Mouse (Mus musculus) adrenal gland, postnatal 25 days (tissue): ENCODE results near the gene Ggact. TPM values are rescaled to one million over a fixed set of nuclear protein-coding genes. Genes with fewer than 3 reads are reported as not detected.
A peak's percentile ranks its signal among the peaks of the same experiment; 100 is the strongest.

ENCODE experiments used
- DNase-seq: peaks from one replicate; pipeline ENCODE4 v3.0.0; 2021; ENCODE audit warnings: mixed read lengths
- total RNA-seq: library from RNA; stranded (reverse); gene quantifications from 2 replicates; pipeline ENCODE4 v1.2.3, GENCODE M21; 2021

Gene Ggact
- total RNA-seq, 1 experiment from 2014 or later: 60.4 TPM

DNA sequence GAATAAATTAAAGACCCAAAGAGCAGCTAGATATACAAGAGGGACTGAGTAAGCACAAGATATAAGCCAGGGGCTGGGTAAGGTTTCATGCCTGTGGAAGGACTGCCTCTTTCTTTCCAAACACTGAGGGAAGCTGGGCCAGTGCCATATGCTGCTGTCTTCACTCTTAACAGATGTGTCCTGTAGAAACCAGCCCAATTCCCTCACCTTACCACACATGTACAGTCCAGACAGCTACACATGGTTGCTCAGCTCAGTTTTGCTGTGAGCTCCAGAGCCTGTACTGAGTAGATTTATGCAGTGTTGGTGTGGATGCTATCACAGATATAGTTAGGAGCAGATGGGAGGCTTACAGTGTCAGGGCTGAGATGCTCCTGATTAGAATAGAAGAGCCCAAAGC, 12.9 kb downstream of the Ggact start:
- no peak for DNase-seq

DNA sequence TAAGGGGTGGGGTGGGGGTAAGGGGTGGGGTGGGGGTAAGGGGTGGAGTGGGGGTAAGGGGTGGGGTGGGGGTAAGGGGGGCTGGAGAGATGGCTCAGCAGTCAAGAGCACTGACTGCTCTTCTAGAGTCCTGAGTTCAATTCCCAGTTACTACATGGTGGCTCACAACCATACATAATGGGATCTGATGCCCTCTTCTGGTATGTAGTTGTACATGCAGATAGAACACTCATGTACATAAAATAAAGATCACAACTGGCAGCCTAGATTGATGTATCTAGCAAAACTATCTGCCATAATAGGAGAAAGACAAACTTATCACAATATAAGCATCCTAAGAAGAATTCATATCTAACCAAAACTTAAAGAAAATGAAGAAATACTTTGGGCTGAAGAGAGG, 15.0 kb downstream of the Ggact start:
- DNase-seq: no peak

DNA sequence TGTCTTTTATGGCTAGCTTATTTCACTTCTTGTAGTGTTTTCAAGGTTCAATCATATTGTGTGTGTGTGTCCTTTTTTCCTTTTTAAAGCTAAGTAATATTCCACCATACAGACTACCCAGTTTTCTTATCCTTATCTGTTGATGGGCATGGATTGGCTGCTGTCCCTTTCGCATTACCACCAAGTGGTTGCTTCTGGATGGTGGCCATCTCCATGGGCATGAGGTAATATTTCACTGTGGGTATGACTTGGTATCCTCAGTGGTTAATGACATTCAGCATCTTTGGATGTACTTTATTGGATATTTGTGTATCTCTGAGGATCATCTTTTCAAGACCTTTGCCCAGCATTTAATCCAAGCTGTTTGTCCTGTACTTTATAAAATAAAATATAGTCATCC, 17.5 kb downstream of the Ggact start:
- DNase-seq: no peak

DNA sequence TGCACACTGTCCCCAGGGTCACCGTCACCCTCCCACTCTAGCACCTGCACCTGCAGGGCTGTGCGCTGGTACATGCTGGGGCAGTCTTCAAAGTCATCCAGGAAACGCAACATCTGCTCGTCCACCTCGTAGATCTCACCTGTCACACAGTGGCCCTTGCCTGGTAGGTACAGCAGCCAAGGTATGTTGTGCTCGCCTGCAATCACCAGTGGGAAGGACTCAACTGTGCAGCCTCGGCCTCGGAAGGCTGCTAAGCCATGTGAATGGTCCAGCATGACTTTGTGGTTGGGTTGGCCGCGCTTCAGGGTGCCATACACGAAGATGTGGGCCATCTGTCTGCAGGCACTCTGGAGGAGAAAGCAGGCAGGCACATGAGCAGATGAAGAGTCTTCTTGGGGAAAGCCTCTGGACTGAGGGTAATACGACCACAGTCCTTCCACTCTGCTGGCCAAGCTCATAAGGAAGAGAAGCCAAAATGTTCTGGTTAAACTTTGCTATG, 22.0 kb downstream of the Ggact start:
- DNase-seq: no peak

DNA sequence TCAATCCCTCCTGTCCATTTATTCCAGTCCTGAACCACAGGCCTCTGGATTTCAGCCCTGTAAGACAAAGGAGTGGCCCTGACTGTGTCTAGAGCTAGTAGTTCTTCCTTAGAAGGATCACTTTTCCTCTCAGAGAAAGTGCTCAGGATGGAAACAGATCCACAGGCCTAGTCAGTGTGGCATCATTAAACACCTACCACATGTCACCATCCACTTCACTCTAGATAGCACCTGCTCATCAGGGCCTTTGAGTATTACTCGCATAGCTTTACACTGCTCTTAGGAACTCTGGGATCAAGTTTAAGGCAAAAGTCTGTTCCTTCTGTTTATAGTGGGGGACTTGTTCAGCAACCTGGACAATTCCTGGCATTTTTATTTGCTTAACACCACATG, 25.1 kb downstream of the Ggact start:
- no peak for DNase-seq

DNA sequence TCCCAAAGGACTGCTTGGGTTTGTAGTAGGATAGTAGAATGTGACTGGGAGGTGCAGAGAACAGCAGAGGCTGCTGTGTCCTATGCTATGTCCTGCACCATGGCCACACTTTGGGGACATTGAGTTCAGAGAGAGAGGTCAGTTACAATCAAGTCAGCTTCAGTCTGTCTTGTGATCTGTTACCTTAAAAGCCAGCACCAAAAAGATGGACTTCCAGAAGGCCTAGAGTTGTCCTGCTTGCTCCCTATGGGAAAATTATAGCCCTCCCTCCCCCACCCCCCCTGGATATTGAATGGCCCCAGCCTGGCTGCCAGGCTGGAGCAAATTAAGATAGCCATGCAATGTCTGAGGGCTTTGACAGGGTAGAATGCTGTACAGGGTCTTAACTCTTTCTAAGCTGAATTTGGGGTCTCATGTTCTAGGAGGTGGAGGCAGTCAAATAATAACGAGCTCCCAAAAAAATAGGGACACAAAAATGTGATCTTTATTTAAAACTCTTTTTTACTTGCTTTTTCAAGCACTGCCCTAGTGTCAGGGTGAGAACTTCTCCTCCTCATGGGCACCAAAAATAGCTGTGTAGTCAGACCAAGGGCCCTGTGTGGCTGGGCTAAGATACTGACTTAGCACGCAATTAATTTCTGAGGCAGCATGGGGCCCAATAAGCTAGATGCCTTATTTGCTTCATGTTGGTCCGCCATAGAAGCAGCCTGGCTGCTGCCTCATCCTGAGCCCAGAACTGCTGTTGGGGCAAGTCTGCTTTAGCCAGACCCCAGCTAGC, 25.7 kb downstream of the Ggact start:
- DNase-seq: no peak

DNA sequence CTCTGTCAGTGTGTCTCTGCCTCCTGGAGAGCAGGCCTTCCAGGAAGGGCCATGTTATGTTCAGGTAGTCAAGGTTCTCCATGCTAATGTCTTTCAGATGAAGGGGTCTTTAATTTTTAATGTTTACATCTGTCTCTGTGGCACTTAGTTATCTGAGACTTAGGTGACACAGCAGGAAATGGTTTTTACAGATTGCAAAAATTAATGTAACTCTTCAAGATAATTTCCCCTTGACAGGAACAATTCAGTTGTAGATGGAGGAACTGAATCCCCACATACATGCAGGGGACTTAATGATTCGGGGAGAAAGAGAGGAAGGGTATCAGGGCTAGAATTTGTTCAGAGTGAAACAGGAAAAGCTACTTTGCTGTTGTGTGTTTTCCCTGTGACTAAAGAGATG, 26.3 kb downstream of the Ggact start:
- no peak for DNase-seq

DNA sequence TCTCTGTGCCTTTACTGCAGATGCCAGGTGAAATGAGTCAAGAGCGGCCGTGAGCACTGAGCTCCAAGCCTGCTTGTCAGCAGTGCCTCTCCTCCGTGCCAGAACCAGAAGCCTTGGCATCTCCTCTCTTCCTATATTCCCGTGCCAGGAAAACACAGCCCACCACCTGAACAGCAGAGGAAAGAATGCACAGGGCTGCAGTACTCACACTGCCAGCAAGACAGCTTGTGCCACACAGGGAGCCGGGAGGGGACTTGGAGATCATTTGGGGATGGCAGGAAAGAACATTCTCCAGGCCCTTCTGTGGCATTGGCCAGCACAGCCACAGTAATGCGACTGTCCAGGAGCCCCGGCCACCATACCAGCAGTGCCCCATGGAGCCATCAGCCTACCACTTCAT, 27.7 kb downstream of the Ggact start:
- DNase-seq: no peak

DNA sequence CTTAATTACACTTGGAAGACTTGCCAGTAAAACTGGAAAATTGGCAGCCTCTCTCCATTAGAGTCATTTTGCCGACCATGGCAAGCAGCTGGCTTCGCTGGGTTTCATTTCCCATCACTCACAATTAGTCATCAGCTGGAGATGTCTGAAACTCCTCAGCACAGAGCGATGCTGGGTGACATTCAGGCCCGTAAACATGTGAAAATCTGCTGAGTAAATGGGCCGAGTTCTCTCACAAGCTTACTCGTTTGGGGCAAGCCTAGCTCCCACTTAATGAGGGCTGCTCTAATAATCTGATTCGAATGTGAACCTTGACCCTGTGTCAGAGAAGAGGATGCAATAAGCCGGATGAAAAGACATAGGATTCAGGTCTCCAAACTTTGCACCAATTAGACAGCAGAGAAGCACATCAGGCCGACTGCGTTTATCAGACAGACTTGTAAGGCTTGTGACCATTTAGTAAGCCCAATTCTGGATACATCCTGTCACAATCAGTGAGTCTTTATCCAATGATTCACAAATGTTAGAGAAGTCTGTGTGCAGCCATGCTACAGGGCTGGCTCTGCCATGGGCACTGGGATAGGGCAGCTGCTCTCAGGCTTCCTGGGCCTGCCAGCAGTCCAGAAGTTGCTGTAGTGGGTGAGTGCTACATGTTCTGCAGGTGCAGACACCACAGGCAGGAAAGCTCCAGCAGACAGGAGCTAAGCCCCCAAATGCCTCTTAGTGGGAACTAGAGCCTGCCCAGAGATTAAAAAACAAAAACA, 29.6 kb downstream of the Ggact start:
- DNase-seq: no peak

DNA sequence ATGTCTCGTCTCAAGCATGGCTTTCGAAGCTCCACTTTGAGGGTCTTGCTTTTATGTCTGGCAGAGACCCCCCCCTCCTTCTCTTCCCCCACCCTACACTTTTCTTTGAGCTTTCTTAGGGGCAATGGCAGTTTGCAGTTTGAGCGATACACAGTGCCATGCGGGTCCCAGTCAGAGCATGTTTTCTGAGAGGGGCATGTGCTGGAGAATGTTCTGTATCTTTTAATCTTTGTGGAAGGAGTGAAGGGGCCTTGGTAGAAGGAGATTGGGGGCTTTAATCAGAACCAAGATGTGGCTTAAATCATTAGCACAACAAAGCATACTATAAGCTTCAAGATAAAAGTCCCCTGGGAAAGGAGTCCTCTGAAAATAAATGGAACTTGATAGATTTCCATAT, 30.1 kb downstream of the Ggact start:
- no peak for DNase-seq

DNA sequence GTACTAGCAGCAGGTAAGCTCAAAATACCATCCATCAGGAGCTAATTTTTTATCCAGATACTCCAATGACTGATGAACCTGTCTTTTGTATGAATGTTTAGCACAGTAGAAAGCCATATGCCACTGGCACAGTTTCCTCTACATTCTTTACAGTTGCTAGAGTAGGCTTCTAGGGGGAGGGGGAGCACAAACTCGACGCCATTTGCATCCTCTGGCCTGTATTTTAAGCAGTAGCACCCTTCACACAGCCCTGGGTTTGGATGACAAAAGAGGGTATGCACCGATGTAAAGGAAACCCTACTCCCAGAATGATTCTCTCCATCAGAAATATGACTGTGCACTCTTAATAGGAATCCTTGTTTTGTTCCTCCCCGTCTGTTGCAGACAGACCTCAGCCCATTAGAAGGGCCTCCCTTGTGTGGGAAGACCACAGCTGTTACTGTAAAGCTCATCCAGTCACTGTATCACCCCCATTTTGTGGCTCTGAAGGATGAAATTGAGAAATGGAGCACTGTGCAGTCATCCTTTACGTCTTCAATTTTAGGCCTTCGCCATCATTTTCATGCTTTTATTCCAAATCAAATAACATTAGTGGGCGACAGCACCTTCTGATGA, 30.7 kb downstream of the Ggact start:
- no peak for DNase-seq

DNA sequence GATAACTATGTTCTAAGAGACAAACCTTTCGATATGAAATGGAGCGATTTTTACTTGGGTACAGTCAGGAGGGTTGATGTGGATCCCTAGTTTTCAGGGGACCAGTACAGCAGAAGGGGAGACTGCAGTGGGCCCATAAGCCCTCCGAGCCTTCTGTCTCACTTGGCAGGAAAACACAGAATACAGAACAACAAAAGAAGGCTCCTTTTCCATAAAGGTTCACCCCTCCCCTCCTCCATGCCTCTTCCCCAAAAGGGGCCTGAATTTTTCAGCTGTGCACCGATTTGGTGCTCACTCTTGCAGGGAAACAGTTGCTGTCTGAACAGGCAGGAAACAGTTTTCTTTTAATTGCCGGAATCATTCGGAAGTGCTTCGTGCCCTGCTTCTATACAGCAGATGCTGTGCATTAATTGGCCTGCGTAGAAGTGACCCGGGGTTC, 31.3 kb downstream of the Ggact start:
- DNase-seq: no peak

DNA sequence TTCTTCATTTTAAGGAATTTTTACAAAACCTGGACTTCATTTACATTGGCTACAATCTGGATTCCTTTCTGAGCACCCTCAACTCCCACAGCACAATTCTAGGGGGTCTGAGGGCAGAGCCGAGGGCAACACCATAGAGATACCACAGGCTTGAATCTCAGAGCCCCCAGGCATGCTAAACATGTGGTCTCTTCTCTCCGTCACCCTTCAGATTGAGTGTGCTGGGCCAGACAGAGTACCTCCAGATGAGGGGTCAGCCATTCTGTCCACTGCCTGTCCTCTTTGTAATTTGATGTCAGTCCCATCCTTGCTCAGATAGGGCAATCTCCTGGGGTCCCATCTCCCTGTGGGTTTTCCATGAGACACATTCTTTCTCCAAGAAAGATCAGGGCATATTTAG, 31.9 kb downstream of the Ggact start:
- DNase-seq: no peak

DNA sequence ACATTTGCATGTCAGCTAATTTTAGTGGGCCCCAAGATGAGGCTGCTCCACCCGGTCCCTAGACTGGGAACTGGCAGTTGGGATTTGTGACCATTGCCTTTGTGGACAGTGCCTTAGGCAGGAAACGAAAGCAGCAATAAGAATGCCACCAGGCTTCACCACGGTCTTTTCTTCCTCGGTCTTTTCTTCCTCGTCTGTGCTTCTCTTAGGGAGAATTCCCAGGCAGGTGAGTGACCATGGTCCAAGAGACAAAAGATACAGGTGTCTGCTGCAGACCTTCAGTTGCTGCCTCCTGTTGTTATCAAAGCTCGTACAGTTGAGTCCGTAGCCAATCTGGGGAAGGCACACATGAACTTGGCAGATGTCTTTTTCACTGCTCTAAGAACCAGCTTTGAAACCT, 33.3 kb downstream of the Ggact start:
- no peak for DNase-seq

DNA sequence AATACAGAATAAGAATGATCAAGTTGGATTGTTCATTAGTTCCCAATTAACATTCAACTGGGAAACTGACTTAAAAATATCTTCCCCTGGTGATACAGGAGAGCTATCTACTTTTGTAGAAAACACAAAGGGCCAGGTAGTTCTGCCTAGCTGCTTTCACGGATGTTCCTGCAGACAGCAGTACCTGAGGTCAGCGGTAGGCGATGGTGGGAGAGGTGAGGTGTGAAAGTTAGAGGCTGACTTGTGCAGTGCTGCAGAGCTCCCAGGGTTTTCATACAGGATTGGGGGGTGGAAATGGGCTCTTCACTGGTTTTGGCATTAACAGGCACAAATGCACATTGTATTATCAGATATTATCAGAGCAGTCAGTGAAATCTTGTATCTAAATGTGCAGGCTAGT, 35.8 kb downstream of the Ggact start:
- no peak for DNase-seq

DNA sequence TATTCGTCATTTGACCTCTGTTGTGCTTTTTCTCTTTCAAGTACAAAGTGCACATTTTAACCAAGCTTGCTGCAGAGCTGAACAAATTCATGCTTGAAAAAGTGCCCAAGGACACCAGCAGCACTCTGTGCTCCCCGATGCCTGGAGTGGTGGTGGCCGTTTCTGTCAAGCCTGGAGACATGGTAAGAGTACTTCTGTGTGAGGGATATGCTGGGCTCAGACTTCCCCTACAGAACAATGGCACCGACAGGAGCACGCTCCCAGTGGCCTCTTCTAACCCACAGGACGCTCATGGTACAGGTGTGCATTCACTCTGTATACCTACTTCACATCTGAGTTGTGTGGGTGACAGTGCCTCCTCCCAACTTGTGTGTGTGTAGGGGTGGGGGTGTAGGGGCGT, 36.8 kb downstream of the Ggact start:
- peak; percentile 28 for DNase-seq

DNA sequence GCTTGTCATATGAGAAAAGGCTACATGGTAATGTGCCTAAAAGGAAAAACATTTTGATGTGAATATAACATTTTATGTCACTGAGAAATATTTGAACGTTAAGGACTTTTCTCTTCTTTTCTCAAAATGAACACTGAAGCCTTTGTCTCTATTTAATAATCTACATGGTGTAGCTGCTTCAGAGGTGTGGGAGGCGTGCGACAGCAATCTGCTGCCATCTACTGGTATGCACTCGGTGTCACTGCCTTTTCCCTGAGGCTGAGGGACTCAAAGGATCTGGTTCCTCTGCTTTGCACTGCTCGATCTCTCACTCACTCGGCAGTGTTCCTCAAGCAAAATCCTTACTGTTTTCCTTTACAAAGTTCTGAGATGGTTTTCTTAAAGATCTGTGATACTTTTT, 37.4 kb downstream of the Ggact start:
- DNase-seq: peak; percentile 71

DNA sequence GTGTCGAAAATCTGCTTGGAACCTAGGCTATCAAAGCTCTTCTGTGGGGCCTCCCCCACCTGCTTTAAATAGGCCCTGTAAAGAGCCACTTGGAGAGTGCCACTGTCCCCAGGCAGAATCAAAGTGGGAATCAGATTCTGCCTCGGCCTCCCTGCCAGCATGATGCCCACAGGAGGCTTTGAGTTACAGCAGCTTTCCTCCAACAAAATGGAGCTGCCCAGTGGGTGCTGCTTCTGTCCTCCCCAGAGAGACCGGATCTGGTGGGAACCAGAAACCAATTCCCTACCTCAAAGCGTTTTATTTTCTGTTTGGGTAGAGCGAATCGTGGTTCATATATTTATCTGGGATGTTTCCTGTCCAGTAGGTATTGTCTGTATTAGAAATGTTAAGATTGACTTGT, 37.9 kb downstream of the Ggact start:
- DNase-seq: no peak

DNA sequence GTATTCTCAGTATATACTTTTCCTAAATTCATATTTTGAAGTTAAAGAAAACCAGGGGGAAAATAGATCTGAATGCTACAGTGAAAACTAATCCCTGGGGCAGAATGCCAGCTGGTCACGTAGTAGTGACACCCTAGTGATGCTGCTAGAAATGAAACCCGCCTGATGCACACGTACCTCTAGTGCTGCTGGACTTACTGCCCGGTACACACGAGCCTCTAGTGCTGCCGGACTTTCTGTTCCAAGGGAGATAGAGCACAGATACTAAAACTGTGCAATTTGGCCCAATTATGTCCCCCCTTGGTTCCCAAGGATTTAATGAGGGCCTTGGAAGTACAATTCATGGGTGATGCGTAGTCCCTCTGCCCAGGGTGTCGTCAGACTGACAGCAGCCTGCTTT, 38.5 kb downstream of the Ggact start:
- DNase-seq: no peak

DNA sequence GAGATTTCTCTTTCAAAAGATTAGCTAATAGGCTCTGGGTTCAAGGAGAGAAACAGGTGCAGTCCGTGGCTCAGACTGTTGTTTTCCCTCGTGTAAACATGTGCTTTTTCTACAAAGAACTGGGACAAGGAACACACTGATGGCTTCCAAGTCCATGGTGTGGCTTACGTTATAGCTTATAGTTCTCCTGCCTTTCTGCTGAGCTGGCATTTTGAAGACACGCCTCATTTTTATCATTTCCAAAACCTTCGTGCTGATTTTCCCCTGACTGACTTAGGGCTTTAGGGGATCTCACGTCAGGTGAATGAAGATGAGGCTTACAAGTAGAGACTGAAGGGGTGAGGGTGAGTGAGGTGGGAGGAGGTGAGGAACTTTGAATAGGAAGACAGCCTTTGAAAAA, 40.9 kb downstream of the Ggact start:
- no peak for DNase-seq

DNA sequence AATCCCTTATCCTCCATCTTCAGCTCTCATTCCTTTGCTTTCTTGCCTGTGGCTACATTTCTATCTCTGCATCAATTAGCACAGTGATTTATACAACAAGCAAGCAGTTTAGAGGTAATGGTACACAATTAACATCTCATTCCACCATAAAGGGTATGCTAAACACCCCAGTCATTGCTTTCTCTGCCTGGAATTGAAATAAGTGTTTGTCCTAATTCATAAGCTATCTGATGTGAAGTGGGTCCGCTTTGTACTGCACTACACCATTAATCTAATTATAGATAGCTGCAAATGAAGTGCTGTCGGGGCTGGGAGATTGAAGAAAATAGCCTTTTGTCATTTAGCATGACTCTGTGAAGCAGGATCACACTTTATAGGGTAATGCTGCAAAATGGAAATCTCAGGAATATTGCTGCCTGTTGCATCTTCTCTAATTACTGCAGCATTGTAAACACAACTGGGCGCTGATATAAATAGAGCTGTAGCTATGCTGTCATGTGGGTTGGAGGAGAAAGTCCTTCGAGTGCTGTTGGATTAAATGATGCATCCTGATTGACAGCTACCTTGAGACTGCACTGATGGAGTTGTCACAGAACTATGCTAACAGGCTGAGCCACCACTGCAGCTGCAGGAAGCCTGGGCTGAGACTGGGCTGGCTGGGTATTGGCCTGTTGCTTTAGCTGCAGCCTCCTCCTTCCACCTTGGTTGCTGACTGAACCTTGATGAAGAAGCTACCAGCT, 41.5 kb downstream of the Ggact start:
- no peak for DNase-seq

DNA sequence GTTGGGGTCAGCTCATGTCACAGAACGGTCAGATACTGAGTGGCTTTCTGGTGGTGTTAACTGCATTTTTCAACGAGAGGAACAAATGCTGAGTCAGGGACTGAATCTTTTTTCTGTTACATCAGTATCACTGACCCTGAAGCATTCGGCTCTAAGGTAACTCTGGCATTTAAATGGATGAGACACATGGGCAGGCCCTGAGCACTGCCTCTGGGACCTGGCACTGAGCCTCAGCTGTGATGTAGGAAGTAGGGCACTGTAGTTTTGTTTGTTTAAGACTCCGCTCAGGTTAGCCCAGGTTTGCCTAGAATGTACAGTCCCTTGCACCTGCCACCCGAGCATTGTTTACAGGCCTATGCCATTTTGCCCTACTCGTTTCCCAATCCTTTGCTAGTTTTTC, 43.7 kb downstream of the Ggact start:
- DNase-seq: peak; percentile 72
